ENCODE assay signal across 1 mouse cellular context in genomic region chr15:102624970-102625686, GRCm38 (mm10).
TF ChIP-seq lines count a peak whose summit lies in the region.

Gene Gm28047 (minus strand): TSS chr15:102625067.
Gene Atf7 (minus strand): TSS chr15:102625464.

TF ChIP-seq in CH12.LX, 34 proteins besides CTCF, POLR2A, EP300 and RAD21 (continued from another document):
- TF ChIP-seq TBP (conservative IDR thresholded peaks at IDR 0.05; ENCODE audit: low read depth, low read length) (0 out of 2 replicates have a peak, but pooled peaks have one; percentile 26), MAFK (IDR thresholded peaks at IDR 0.05; ENCODE audit: insufficient replicate concordance, low read length) (no peak), ZMIZ1 (IDR thresholded peaks at IDR 0.05; ENCODE audit: low read depth, low read length) (peak; percentile 82), CHD2 (IDR thresholded peaks at IDR 0.05; ENCODE audit: low read length) (peak; percentile 99), SMC3 (IDR thresholded peaks at IDR 0.05; ENCODE audit: low read depth, low read length) (no peak), PAX5 (IDR thresholded peaks at IDR 0.05; ENCODE audit: low read length) (no peak), ZKSCAN1 (IDR thresholded peaks at IDR 0.05; ENCODE audit: borderline replicate concordance, low read depth, low read length) (no peak), JUND (conservative IDR thresholded peaks at IDR 0.05; ENCODE audit: low read depth, low read length) (no peak), MAZ (IDR thresholded peaks at IDR 0.05; ENCODE audit: low read depth, low read length) (peak; percentile 13), USF1 (IDR thresholded peaks at IDR 0.05; ENCODE audit: low read depth, low read length) (no peak), BHLHE40 (IDR thresholded peaks at IDR 0.05; ENCODE audit: low read depth, low read length) (peak; percentile 98), TCF12 (IDR thresholded peaks at IDR 0.05; ENCODE audit: low read depth, low read length) (peak; percentile 64; the same call in 1 of the 2 replicates), USF2 (conservative IDR thresholded peaks at IDR 0.05; ENCODE audit: low read depth, low read length) (no peak; the same call in 1 of the 2 replicates), ZNF384 (IDR thresholded peaks at IDR 0.05; ENCODE audit: low read depth, low read length) (no peak), RCOR1 (conservative IDR thresholded peaks at IDR 0.05; ENCODE audit: low read depth, low read length) (no peak), MYC (IDR thresholded peaks at IDR 0.05; ENCODE audit: low read depth, low read length) (peak; percentile 88; the same call in 1 of the 2 replicates), UBTF (IDR thresholded peaks at IDR 0.05; ENCODE audit: low read depth, low read length) (peak; percentile 39; the same call in 1 of the 2 replicates), HCFC1 (IDR thresholded peaks at IDR 0.05; ENCODE audit: low read depth, low read length) (peak; percentile 65; the same call in 1 of the 2 replicates), NELFE (IDR thresholded peaks at IDR 0.05; ENCODE audit: low read depth, low read length) (peak; percentile 90)
